Mouse (Mus musculus) telencephalon, adult 2 months (tissue): Measurements from ENCODE around the gene C1ra.
"Not testable (repeated sequence)": the region's sequence is repeated elsewhere in the genome, so short reads cannot be mapped to it uniquely, and the experiment has no call there.

ENCODE experiments used
- DNase-seq: peaks from one replicate; pipeline ENCODE4 v3.0.0-alpha.2; 2011; ENCODE audit warnings: low read depth, low spot score

The C1ra gene

GRCm38 (mm10) chr6:124485414-124486144 is 26.6 kb upstream of the C1ra start:
- DNase-seq = peak; percentile 33

DNA sequence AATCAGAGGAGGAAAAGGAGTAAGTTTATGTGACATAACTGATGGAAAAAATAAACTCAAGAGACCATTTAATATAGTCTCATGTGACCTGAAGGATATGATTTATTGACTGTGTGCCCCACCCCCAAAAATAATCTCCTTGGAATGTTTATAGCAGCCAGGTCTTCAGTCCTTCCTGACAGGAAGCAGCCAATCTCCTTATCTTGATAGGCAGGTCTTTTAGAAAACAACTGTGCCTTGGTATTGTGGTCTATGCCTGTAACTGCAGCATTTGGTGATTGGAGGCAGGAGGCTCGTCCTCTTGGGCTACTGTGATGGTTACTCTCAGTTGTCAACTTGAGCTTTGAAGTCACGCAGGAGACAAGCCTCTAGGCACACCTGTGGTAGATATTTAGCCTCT is 24.7 kb upstream of the C1ra start:
- DNase-seq = no peak

- no peak for DNase-seq
These were observed 23.3 kb upstream of the C1ra start for GRCm38 (mm10) chr6:124488952-124489351.

- DNase-seq = no peak
These were observed 20.8 kb upstream of the C1ra start for GRCm38 (mm10) chr6:124491427-124491826.

- DNase-seq = peak; percentile 16
These were observed 19.2 kb upstream of the C1ra start, which contains the start of gene C1rl for GRCm38 (mm10) chr6:124492842-124493561. Gene C1rl, plus strand, starts transcription at chr6:124493113.

- no peak for DNase-seq
These were observed 18.3 kb upstream of the C1ra start for GRCm38 (mm10) chr6:124493886-124494285.

GRCm38 (mm10) chr6:124496054-124496453 is 16.2 kb upstream of the C1ra start:
- DNase-seq = no peak

DNA sequence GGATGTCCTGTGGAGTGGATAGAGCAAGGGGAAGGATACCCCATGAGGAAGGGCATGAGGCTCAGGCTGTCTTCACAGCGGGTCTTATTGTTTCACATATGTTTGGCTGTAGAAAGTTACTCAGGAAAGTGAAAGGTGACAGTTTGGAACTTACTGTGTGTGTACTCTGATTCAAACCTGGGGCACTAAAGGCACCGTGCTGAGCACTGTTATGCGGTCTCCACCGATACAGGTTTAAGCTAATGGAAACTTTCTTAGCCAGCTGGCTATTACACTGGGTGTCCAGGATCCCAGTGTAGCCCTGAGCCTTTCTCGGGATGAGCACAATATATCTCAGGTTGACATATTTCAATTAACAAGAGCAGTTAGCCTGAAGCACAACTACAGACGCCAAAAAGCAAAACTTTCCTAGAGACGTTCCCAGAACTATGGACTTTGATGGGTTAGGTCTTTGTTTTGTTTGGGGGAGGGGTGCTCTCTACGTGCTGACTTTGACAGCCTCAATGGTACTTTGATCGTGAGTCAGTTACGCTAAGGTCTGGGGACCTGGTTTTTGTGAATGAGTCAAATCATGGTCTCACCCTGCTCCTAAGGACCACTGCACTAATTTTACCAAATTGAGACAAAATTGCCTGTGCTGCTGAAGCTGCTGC is 12.2 kb upstream of the C1ra start:
- DNase-seq = no peak

DNA sequence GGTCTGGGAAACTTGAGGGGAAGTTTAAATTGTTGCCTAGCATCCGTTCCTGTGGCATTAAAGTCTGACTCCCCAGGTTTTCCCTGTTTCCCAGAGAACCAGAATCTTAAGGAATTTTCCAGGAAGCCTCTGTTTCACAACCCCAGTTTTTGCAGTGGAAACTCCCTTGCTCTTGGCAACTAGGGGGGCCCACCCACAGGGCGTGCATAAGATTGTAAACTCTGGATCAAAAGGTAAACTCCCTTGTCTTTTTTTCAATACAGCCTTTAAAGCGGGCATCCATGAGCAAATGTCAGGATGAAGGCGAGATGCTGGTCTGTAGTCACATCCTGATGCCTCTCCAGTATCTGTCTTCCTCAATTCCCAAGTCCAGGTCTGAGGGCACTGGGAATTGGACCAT is 10.7 kb upstream of the C1ra start:
- DNase-seq = no peak

DNA sequence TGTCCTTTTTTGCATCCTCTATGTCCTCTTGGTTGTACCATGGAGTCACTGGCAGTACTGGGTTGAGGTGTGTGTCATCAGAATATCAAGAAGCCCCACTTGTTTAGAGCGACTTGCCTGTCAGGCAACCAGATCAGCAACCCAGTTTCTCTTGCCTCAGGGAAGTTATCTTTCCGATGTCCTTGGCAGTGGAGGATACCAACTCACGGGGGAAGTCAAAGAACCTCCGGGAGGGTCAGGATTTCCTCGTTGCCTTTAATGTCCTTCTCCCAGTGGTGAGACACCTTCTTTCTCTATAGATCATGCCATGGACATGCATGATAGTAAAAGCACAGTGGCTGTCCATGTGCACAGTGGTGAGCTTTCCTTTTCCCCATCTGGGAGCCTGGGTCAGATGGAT is 10.2 kb upstream of the C1ra start:
- no peak for DNase-seq

- DNase-seq = no peak
These were observed 7.2 kb upstream of the C1ra start for GRCm38 (mm10) chr6:124505028-124505427.

- no peak for DNase-seq
These were observed 5.2 kb upstream of the C1ra start for GRCm38 (mm10) chr6:124506991-124507390.

GRCm38 (mm10) chr6:124508292-124508691 is 3.9 kb upstream of the C1ra start:
- DNase-seq = peak; percentile 35

GRCm38 (mm10) chr6:124509192-124509591 is 3.0 kb upstream of the C1ra start:
- not testable (repeated sequence) for DNase-seq

GRCm38 (mm10) chr6:124511936-124512335 is 269 bp upstream of the C1ra start:
- no peak for DNase-seq

GRCm38 (mm10) chr6:124517733-124518132 is 5.5 kb downstream of the C1ra start:
- not testable (repeated sequence) for DNase-seq

DNA sequence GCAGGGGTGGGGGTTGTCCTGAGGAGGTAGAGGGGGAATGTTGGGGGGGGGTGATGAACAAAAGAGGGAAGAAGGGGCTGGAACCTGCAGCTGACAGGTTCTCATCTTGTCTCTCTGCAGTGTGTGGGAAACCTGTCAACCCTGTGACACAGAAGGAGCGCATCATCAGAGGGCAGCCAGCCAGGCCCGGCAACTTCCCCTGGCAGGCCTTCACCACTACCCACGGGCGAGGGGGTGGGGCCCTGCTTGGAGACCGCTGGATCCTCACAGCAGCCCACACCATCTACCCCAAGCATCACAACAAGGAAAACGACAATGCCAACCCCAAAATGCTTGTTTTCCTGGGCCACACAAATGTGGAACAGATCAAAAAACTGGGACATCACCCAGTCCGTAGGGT is 9.9 kb downstream of the C1ra start:
- DNase-seq = not testable (repeated sequence)

- DNase-seq = no peak
These were observed 15.7 kb downstream of the C1ra start for GRCm38 (mm10) chr6:124527881-124528280.

- no peak for DNase-seq
These were observed 18.9 kb downstream of the C1ra start for GRCm38 (mm10) chr6:124531077-124531476.

DNA sequence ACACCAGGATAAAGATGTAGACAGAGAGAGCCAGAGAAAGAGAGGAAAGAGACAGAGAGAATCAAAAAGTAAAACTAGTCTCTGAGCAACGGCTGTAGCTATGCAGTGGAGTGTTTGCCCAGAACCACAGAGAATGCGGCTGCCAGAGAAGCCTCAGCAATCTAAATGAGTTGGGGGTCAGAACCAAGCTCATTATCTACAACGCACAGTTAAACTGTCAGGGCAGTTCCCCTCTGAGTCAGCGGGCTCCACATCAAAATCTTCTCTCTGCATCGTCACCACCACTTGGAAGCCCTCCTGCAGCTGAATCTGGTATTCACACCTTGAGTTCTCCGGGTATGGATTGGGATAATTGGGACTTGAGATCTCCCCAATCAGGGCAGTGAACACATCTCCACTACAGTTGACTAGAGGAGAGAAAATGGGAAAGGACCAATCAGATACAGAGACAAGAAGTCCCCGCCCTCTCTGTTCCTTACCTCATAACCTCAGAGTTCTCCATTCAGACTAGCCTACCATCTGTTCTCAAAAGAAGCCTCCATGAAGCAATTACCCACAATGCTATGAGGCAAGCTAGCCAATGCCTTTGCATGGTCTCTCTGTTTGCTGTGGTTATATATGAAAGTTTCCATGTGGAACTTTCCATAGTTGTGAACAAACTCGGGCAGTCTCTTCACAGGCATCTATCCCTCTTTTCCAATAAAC is 24.1 kb downstream of the C1ra start:
- not testable (repeated sequence) for DNase-seq

- DNase-seq = not testable (repeated sequence)
These were observed 29.0 kb downstream of the C1ra start for GRCm38 (mm10) chr6:124541176-124541575.

DNA sequence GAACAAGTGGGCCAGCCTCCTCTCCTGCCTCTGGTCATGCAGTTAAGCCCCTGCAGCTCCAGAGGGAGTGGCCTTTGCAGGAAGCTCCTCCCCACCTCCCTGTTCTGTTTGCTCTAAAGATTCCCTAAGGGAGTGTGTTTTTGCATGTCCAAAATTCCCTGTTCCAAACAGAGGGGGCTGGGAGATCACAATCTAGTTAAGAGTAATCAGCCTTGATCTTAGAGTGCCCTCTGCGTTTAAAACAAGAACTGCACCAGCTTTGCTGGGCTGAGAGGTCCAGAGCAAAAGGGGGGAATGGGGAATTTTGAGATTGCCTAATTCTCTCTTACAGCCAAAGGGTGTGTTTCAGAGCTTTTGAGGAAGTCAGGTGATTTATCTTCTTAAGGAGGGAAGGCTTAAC is 30.1 kb downstream of the C1ra start, which contains the start of gene C1s1:
TSS of gene C1s1 (minus strand) at position 76 of the 400 bp plus-strand sequence.
- not testable (repeated sequence) for DNase-seq
